Mouse (Mus musculus): Measurements from ENCODE around the gene Sash1.
"Not testable (repeated sequence)": the region's sequence is repeated elsewhere in the genome, so short reads cannot be mapped to it uniquely, and the experiment has no call there.

Sash1 gene

GRCm38 (mm10) chr10:8757429-8757931 lies 128.4 kb downstream of the Sash1 start:
- no peak for DNase-seq (ENCODE audit: low read depth, low spot score)

GRCm38 (mm10) chr10:8756604-8757354 lies 129.1 kb downstream of the Sash1 start:
- DNase-seq (ENCODE audit: low read depth, low spot score): no peak

GRCm38 (mm10) chr10:8753377-8753776 lies 132.5 kb downstream of the Sash1 start:
- DNase-seq (ENCODE audit: low read depth, low spot score): no peak

- DNase-seq (ENCODE audit: low read depth, low spot score): no peak
Observed at GRCm38 (mm10) chr10:8752436-8752835, 133.4 kb downstream of the Sash1 start.

GRCm38 (mm10) chr10:8749537-8749936 lies 136.3 kb downstream of the Sash1 start:
- DNase-seq (ENCODE audit: low read depth, low spot score): no peak

GRCm38 (mm10) chr10:8747450-8748212 lies 138.2 kb downstream of the Sash1 start:
- no peak for DNase-seq (ENCODE audit: low read depth, low spot score)

- DNase-seq (ENCODE audit: low read depth, low spot score): no peak
Observed at GRCm38 (mm10) chr10:8746082-8746696, 139.7 kb downstream of the Sash1 start.

GRCm38 (mm10) chr10:8742872-8743271 lies 143.0 kb downstream of the Sash1 start:
- DNase-seq (ENCODE audit: low read depth, low spot score): peak; percentile 29

- no peak for DNase-seq (ENCODE audit: low read depth, low spot score)
Observed at GRCm38 (mm10) chr10:8741505-8741904, 144.4 kb downstream of the Sash1 start.

GRCm38 (mm10) chr10:8740797-8741196 lies 145.1 kb downstream of the Sash1 start:
- DNase-seq (ENCODE audit: low read depth, low spot score): no peak

- DNase-seq (ENCODE audit: low read depth, low spot score): no peak
Observed at GRCm38 (mm10) chr10:8729387-8730337, 156.2 kb downstream of the Sash1 start.

GRCm38 (mm10) chr10:8719345-8719744 lies 166.5 kb downstream of the Sash1 start:
- DNase-seq (ENCODE audit: low read depth, low spot score): no peak

- no peak for DNase-seq (ENCODE audit: low read depth, low spot score)
Observed at GRCm38 (mm10) chr10:8718831-8719230, 167.0 kb downstream of the Sash1 start.

GRCm38 (mm10) chr10:8717171-8717570 lies 168.7 kb downstream of the Sash1 start:
- no peak for DNase-seq (ENCODE audit: low read depth, low spot score)

GRCm38 (mm10) chr10:8715679-8716284 lies 170.1 kb downstream of the Sash1 start:
- peak; percentile 23 for DNase-seq (ENCODE audit: low read depth, low spot score)

- not testable (repeated sequence) for DNase-seq (ENCODE audit: low read depth, low spot score)
Observed at GRCm38 (mm10) chr10:8696636-8697035, 189.2 kb downstream of the Sash1 start.

- no peak for DNase-seq (ENCODE audit: low read depth, low spot score)
Observed at GRCm38 (mm10) chr10:8693996-8694500, 191.8 kb downstream of the Sash1 start.

- DNase-seq (ENCODE audit: low read depth, low spot score): no peak
Observed at GRCm38 (mm10) chr10:8693561-8693960, 192.3 kb downstream of the Sash1 start.

- no peak for DNase-seq (ENCODE audit: low read depth, low spot score)
Observed at GRCm38 (mm10) chr10:8692531-8692930, 193.3 kb downstream of the Sash1 start.

GRCm38 (mm10) chr10:8686219-8686618 lies 199.7 kb downstream of the Sash1 start:
- DNase-seq (ENCODE audit: low read depth, low spot score): no peak

Data from retina, adult 2 months (tissue).